Mouse (Mus musculus) intestine, postnatal 0 days (tissue): ENCODE measurements around the gene Mfrp. TPM values are rescaled to one million over a fixed set of nuclear protein-coding genes. Genes with fewer than 3 reads are reported as not detected.

Source experiments
- ATAC-seq: fragments of 200-750 bp; cut with Nextera tagmentation; 2 replicates; pipeline ENCODE4 v1.8.0; 2017; ENCODE audit warnings: mild to moderate bottlenecking, moderate TSS enrichment, moderate library complexity
- H3K27ac ChIP-seq: fragments of 300-500 bp; sonication (generic); 2 replicates; pipeline ENCODE4 v1.5.1; 2014; ENCODE audit warnings: mild to moderate bottlenecking, low read depth, low read length, moderate library complexity
- H3K27me3 ChIP-seq: fragments of 300-500 bp; sonication (generic); replicated peaks from 2 replicates; pipeline ENCODE4 v1.6.1; 2014; ENCODE audit warnings: low read length, mixed read lengths; ENCODE audit not compliant: control insufficient read depth, insufficient read depth
- H3K36me3 ChIP-seq: fragments of 300-500 bp; sonication (generic); 2 replicates; pipeline ENCODE4 v1.6.1; 2014; ENCODE audit warnings: mild to moderate bottlenecking, moderate library complexity; ENCODE audit not compliant: control insufficient read depth, insufficient read depth
- H3K4me1 ChIP-seq: fragments of 300-500 bp; sonication (generic); replicated peaks from 2 replicates; pipeline ENCODE4 v1.6.1; 2014; ENCODE audit warnings: antibody characterized with exemption, low read length, mixed read lengths; ENCODE audit not compliant: control insufficient read depth, insufficient read depth
- H3K4me2 ChIP-seq: fragments of 300-500 bp; sonication (generic); replicated peaks from 2 replicates; pipeline ENCODE4 v1.6.1; 2014; ENCODE audit warnings: low read depth, mild to moderate bottlenecking, moderate library complexity
- H3K4me3 ChIP-seq: fragments of 300-500 bp; sonication (generic); 2 replicates; pipeline ENCODE4 v1.5.1; 2014; ENCODE audit warnings: low read depth, low read length
- H3K9ac ChIP-seq: fragments of 300-500 bp; sonication (generic); 2 replicates; pipeline ENCODE4 v1.6.1; 2014; ENCODE audit warnings: mild to moderate bottlenecking, low read depth, low read length
- H3K9me3 ChIP-seq: fragments of 300-500 bp; sonication (generic); 2 replicates; pipeline ENCODE4 v1.6.1; 2016; ENCODE audit warnings: mixed run types; ENCODE audit not compliant: control insufficient read depth
- CTCF ChIP-seq: sonication (generic); IDR thresholded peaks from 2 replicates; pipeline ENCODE4 v1.5.1; 2016; ENCODE audit warnings: low read depth, mild to moderate bottlenecking, control low read depth, antibody characterized with exemption, moderate library complexity
- WGBS: fragments of 180-500 bp; shearing (Covaris S2); extraction: QIAGEN DNeasy Blood & Tissue Kit; methylation state at CpG from one replicate; pipeline ENCODE4 v1.1.7; 2014; 5-methylcytosine and 5-hydroxymethylcytosine counted together
- polyA plus RNA-seq: library from polyadenylated mRNA; unstranded; fragments of >200 nt; fragmentation: Nextera tagmentation; extraction: Ambion mirVana; gene quantifications from 2 replicates; pipeline ENCODE4 v1.2.1, GENCODE M21; 2015

Mfrp gene
- polyA plus RNA-seq = 0.05 TPM in 1 of 2 replicates, not detected in the other

- H3K4me2 ChIP-seq = no peak within 1 kb of the TSS
- no peak for TF ChIP-seq CTCF
- H3K36me3 ChIP-seq = peaks cover 11% of the 10 kb centered on the region; the same call in 1 of the 2 replicates
- ATAC-seq = no peak
- no peak within 1 kb of the TSS for H3K4me3 ChIP-seq
- WGBS = 77% methylated on average over 9 of the region's 9 CpGs
- no peak within 1 kb of the TSS for H3K9ac ChIP-seq
- no peaks in the 10 kb centered on the region for H3K4me1 ChIP-seq
- no peak within 1 kb of the TSS for H3K27ac ChIP-seq
- no peaks in the 10 kb centered on the region for H3K9me3 ChIP-seq
- no peaks in the 10 kb centered on the region for H3K27me3 ChIP-seq
Observed at GRCm38 (mm10) chr9:44101490-44101889, at the start of gene Mfrp. Gene Mfrp, plus strand, starts transcription at chr9:44101729.

GRCm38 (mm10) chr9:44052855-44053254 is 48.7 kb upstream of the Mfrp start:
- Histone ChIP-seq H3K27me3 (no peaks in the 10 kb centered on the region), H3K4me1 (no peaks in the 10 kb centered on the region), H3K4me3 (no peak overlapping the region), H3K4me2 (no peak overlapping the region), H3K36me3 (no peaks in the 10 kb centered on the region), H3K9ac (no peak overlapping the region), H3K27ac (no peak overlapping the region), H3K9me3 (no peaks in the 10 kb centered on the region)
- TF ChIP-seq CTCF = 0 out of 2 replicates have a peak, but pooled peaks have one; percentile 34
- ATAC-seq = no peak
- 54% methylated on average over 3 of the region's 3 CpGs for WGBS

GRCm38 (mm10) chr9:44053936-44054335 is 47.6 kb upstream of the Mfrp start:
- Histone ChIP-seq H3K27ac (no peak overlapping the region), H3K9me3 (no peaks in the 10 kb centered on the region), H3K4me1 (no peaks in the 10 kb centered on the region), H3K27me3 (no peaks in the 10 kb centered on the region), H3K9ac (no peak overlapping the region), H3K36me3 (no peaks in the 10 kb centered on the region), H3K4me3 (no peak overlapping the region), H3K4me2 (no peak overlapping the region)
- no peak for TF ChIP-seq CTCF
- ATAC-seq = no peak
- WGBS = 43% methylated on average over 1 of the region's 1 CpGs

GRCm38 (mm10) chr9:44058606-44059005 is 42.9 kb upstream of the Mfrp start:
- TF ChIP-seq CTCF = no peak
- no peaks in the 10 kb centered on the region for H3K27me3 ChIP-seq
- no peak overlapping the region for H3K27ac ChIP-seq
- no peak overlapping the region for H3K4me2 ChIP-seq
- 68% methylated on average over 6 of the region's 6 CpGs for WGBS
- H3K4me3 ChIP-seq = no peak overlapping the region
- no peak overlapping the region for H3K9ac ChIP-seq
- H3K9me3 ChIP-seq = no peaks in the 10 kb centered on the region
- no peaks in the 10 kb centered on the region for H3K4me1 ChIP-seq
- no peak for ATAC-seq
- no peaks in the 10 kb centered on the region for H3K36me3 ChIP-seq

GRCm38 (mm10) chr9:44065177-44065576 is 36.4 kb upstream of the Mfrp start:
- no peak for ATAC-seq
- TF ChIP-seq CTCF = peak; percentile 35
- Histone ChIP-seq H3K27me3 (no peaks in the 10 kb centered on the region), H3K4me3 (no peak overlapping the region), H3K27ac (no peak overlapping the region), H3K9me3 (no peaks in the 10 kb centered on the region), H3K4me1 (no peaks in the 10 kb centered on the region), H3K4me2 (no peak overlapping the region), H3K9ac (no peak overlapping the region), H3K36me3 (no peaks in the 10 kb centered on the region)
- 27% methylated on average over 1 of the region's 1 CpGs for WGBS

- TF ChIP-seq CTCF = peak; percentile 96
- H3K27ac ChIP-seq = no peak within 1 kb of the TSS
- under 1% methylated on average over 38 of the region's 38 CpGs for WGBS
- H3K4me2 ChIP-seq = peak within 1 kb of the TSS; percentile 85
- H3K36me3 ChIP-seq = no peaks in the 10 kb centered on the region
- no peaks in the 10 kb centered on the region for H3K27me3 ChIP-seq
- H3K9me3 ChIP-seq = no peaks in the 10 kb centered on the region
- no peaks in the 10 kb centered on the region for H3K4me1 ChIP-seq
- H3K9ac ChIP-seq = no peak within 1 kb of the TSS
- ATAC-seq = peak; percentile 95
- H3K4me3 ChIP-seq = peak within 1 kb of the TSS; percentile 41
Observed at GRCm38 (mm10) chr9:44066785-44067225, 34.7 kb upstream of the Mfrp start, which contains the start of gene Usp2. Gene Usp2, plus strand, starts transcription at chr9:44067021.
